Comparison of ENCODE assay signal across 13 mouse cellular contexts in the genomic region with DNA sequence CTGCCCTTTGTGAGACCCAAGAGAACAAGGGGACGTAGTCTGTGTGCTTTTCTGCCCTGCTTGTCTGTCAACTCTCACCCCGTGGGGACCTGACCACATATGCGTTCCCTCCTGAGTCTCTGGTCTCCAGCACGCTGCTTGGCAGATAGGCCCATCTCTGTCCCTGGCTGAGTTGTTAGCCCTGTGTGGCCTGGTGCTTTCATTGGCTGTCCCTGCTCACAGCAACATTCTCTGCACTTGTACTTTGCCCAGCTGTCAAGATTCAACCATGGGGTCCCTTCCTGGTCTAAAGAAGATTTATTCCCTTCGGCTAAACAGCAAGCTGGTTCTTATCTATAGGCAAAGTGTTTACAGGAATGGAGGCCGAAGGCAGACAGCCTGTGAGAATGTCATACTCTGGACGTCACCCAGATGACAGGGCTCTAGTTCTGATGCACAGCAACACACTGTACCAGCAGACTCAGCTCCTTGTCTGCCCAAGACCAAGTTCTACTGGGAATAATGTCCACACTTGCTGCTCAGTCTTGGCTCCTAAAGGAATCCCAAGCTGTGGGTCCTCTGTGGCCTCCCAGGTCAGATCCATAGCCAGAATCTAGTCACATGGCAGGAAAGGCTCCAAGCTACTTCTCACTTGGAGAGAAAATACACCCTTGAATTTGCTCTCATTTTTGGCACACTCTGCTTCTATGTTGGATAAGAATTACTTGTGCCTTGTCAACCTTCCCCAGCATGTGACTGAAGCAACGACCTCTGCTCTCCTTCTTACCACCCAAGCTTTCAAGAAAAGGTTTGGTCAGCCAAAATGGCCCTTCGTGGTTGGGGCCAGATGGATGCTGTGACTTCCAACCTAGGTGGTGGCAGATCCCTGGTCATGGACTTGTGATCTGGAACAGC. TPM values are rescaled to one million over a fixed set of nuclear protein-coding genes. Genes with fewer than 3 reads are reported as not detected.
DNase-seq lines count a peak whose midpoint lies in the region; ATAC-seq lines count a peak whose summit lies in the region.
"Had no signal": no experiment of that assay in that cellular context is flagged by ENCODE, and none has a peak within 500 bp of the region (broad histone marks: within the 10 kb centered on the region; RNA-seq: fewer than 3 reads in every experiment).

No protein-coding gene starts in this region.

- peak overlapping the region; percentile 40 for H3K27ac ChIP-seq in heart, embryonic 13.5 days (replicated peaks)
- H3K27ac ChIP-seq in forebrain, embryonic 11.5 days (ENCODE audit: low read depth, low read length), result no peak overlapping the region
- H3K27ac ChIP-seq: limb, embryonic 15.5 days; midbrain, embryonic 12.5 days had no signal

- H3K4me1 ChIP-seq in heart, embryonic 13.5 days, result peaks cover 42% of the 10 kb centered on the region
- H3K4me1 ChIP-seq in forebrain, embryonic 11.5 days (replicated peaks; ENCODE audit: control insufficient read depth, insufficient read depth, low read length), result no peaks in the 10 kb centered on the region
- H3K4me1 ChIP-seq: limb, embryonic 15.5 days; midbrain, embryonic 12.5 days had no signal

- peak; percentile 57 for DNase-seq in adrenal gland, postnatal 10 days
- DNase-seq in adrenal gland, adult 8-10 months, result no peak
- DNase-seq in 3134 (ENCODE audit: extremely low read depth, insufficient read length, low spot score), result peak; percentile 50
- peak; percentile 10 to 21 for DNase-seq in kidney, postnatal 36 days
- no peak for DNase-seq in forebrain, embryonic 11.5 days (ENCODE audit: low spot score)
- no peak for DNase-seq in embryo, embryonic 10.5 days (ENCODE audit: low spot score)
- no peak for DNase-seq in ovary, postnatal 10 days (ENCODE audit: low spot score)
- DNase-seq: cerebellum, postnatal 10 days; layer of hippocampus, adult 9-11 months had no signal

- H3K9ac ChIP-seq in heart, embryonic 13.5 days, result no peak overlapping the region
- H3K9ac ChIP-seq in forebrain, embryonic 11.5 days (ENCODE audit: low read length), result no peak overlapping the region
- H3K9ac ChIP-seq: limb, embryonic 15.5 days; midbrain, embryonic 12.5 days had no signal

- no peaks in the 10 kb centered on the region for H3K9me3 ChIP-seq in heart, embryonic 13.5 days
- H3K9me3 ChIP-seq in forebrain, embryonic 11.5 days (ENCODE audit: control insufficient read depth, low read length), result no peaks in the 10 kb centered on the region
- H3K9me3 ChIP-seq: limb, embryonic 15.5 days; midbrain, embryonic 12.5 days had no signal

- H3K36me3 ChIP-seq in heart, embryonic 13.5 days, result no peaks in the 10 kb centered on the region
- no peaks in the 10 kb centered on the region for H3K36me3 ChIP-seq in forebrain, embryonic 11.5 days (ENCODE audit: control insufficient read depth, insufficient read depth, low read length)
- H3K36me3 ChIP-seq: limb, embryonic 15.5 days; midbrain, embryonic 12.5 days had no signal

- H3K27me3 ChIP-seq in heart, embryonic 13.5 days (replicated peaks), result no peaks in the 10 kb centered on the region
- no peaks in the 10 kb centered on the region for H3K27me3 ChIP-seq in forebrain, embryonic 11.5 days (ENCODE audit: control insufficient read depth, insufficient read depth, low read length)
- H3K27me3 ChIP-seq: limb, embryonic 15.5 days; midbrain, embryonic 12.5 days had no signal

- H3K4me2 ChIP-seq in heart, embryonic 13.5 days, result no peak overlapping the region
- H3K4me2 ChIP-seq in forebrain, embryonic 11.5 days (ENCODE audit: low read depth, low read length, severe bottlenecking), result no peak overlapping the region
- H3K4me2 ChIP-seq: limb, embryonic 15.5 days; midbrain, embryonic 12.5 days had no signal

- no peak overlapping the region for H3K4me3 ChIP-seq in heart, embryonic 13.5 days
- no peak overlapping the region for H3K4me3 ChIP-seq in forebrain, embryonic 11.5 days (ENCODE audit: low read depth, low read length)
- H3K4me3 ChIP-seq: erythroblast, embryonic 14.5 days; limb, embryonic 15.5 days; midbrain, embryonic 12.5 days had no signal

- WGBS in heart, embryonic 13.5 days, result 35% methylated on average over 9 of the region's 9 CpGs
- 85% methylated on average over 9 of the region's 9 CpGs for WGBS in forebrain, embryonic 11.5 days

- ATAC-seq in heart, embryonic 13.5 days (ENCODE audit: extremely low read depth, insufficient number of reproducible peaks, low FRiP score, low TSS enrichment), result no peak
- no peak for ATAC-seq in forebrain, embryonic 11.5 days (replicated peaks; ENCODE audit: low FRiP score)

RNA-seq across cellular contexts. Expression of a gene that starts 55.8 kb away (rescaled TPM):
- 1 to 10 TPM; 4.3 to 4.9 TPM for total RNA-seq in adrenal gland, postnatal 10 days (2021)
- 1 to 10 TPM; 2.4 to 3.8 (median 2.7) TPM for total RNA-seq in adrenal gland, adult 8-10 months (2022)
- polyA plus RNA-seq in heart, embryonic 13.5 days (2015; fragmentation: Nextera tagmentation; extraction: Ambion mirVana), result 2.4 and 3.9 TPM in 2 replicates
- 6.4 and 7.9 TPM in 2 replicates for polyA plus RNA-seq in forebrain, embryonic 11.5 days (2014; fragmentation: Nextera tagmentation; extraction: Ambion mirVana)
- polyA plus RNA-seq: erythroblast, embryonic 14.5 days had no signal

Comparison
In these comparisons a context has a peak if more than half of its experiments do, and no peak if none do; other contexts are left out.
1. DNase-seq: peak in adrenal gland, postnatal 10 days (single experiment), 3134 (single experiment) and kidney, postnatal 36 days (2 of 2); none in adrenal gland, adult 8-10 months (single experiment), forebrain, embryonic 11.5 days (single experiment), embryo, embryonic 10.5 days (single experiment) and ovary, postnatal 10 days (single experiment).